Mouse (Mus musculus) adrenal gland, adult 10 weeks (tissue): ENCODE data around the gene Esyt3. TPM values are rescaled to one million over a fixed set of nuclear protein-coding genes. Genes with fewer than 3 reads are reported as not detected.

Source experiments
- polyA plus RNA-seq: library from polyadenylated mRNA; stranded (reverse); fragments of 350-450 nt; fragmentation: Illumina TruSeq; extraction: RNeasy Lipid Tissue Mini Kit (QIAGEN cat#74804); gene quantifications from one replicate; pipeline ENCODE4 v1.2.3, GENCODE M21; 2014; ENCODE audit warnings: low read depth, low replicate concordance

Esyt3 gene
- 0.12 TPM for polyA plus RNA-seq

DNA sequence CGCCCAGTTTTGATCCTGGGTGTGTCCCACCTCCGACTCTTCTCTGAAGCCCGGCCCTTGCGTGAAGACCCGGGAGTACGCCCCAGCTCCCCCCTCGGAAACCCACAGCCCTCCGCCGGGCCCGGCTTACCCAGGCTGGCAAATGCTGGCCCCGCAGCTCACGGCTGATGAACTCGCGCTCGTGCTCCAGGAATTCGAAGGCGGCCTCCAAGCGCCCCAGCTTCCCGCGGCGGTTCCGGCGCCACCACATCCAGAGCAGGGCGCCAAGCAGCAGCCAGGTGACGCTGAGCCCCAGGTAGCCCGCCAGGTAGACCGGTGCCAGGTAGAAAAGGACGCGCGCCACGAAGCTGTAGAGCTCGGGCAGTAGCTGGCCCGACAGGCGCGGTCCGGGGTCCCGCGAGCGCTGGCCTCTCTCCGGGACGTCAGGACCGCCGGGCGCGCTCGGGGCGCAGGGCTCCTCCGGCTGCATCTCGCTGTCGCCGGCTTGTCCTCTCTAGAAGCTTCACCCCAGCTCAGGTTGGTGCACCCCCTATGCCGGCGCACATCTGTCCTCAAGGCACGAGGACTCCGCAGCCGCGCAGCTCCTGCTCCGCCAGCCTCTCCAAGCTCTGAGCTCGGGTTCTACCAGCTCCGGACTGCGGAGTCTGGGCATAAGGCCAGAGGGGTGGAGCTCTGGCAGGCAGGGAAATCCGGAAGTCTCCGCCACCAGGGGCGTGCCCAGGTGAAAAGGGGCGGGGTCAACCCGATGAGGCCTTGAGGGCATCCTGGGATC is at the start of gene Esyt3:
Esyt3 (minus strand) TSS at position 637 of the 772 bp plus-strand sequence.

Other genes with a start within 250 kb of the Esyt3 start
- 19.4 TPM for gene Pik3cb, start 217.9 kb downstream of the Esyt3 start, polyA plus RNA-seq
- not detected for gene Faiml, start 121.3 kb downstream of the Esyt3 start, polyA plus RNA-seq
- gene Cep70, start 115.2 kb downstream of the Esyt3 start, polyA plus RNA-seq, result 29.8 TPM
- 25.8 TPM for gene Mras, start 78.8 kb upstream of the Esyt3 start, polyA plus RNA-seq
- not detected for gene Nme9, start 92.9 kb upstream of the Esyt3 start, polyA plus RNA-seq
- 60.4 TPM for gene Armc8, start 210.3 kb upstream of the Esyt3 start, polyA plus RNA-seq
- gene Dbr1, start 217.2 kb upstream of the Esyt3 start, polyA plus RNA-seq, result 29.5 TPM